Mouse (Mus musculus) CD4-positive helper T cell, adult 2 months (primary cell): ENCODE measurements at regions not wholly inside any gene's neighbourhood (a gene's known extent, or its start where the extent isn't known, plus 50 kb on each side); places are given as distances from the start of the nearest gene placed in this dataset.

Source experiments
- DNase-seq: peaks from one replicate; pipeline ENCODE4 v3.0.0-alpha.2; 2012; ENCODE audit warnings: low read depth, missing footprints, low spot score

DNA sequence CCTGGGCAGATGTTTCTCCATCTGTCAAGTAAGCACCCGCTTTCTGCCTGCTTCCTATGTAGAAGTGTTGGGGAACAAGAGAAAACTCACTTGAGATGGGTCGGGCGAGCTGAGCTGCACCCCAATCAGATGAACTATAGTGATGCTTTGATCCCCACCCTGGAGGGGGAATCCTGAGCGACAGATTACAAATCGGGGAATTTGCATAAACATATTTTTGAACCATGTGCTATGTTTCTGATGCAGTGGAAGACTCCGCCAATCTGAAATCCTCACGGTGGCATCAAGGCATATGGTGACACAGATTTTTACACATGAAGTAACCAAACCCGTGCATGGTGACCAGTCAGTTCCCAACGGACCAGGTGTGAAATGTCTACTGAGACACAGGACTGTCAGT is 231.4 kb upstream of the Chd6 start:
- DNase-seq, result no peak

DNA sequence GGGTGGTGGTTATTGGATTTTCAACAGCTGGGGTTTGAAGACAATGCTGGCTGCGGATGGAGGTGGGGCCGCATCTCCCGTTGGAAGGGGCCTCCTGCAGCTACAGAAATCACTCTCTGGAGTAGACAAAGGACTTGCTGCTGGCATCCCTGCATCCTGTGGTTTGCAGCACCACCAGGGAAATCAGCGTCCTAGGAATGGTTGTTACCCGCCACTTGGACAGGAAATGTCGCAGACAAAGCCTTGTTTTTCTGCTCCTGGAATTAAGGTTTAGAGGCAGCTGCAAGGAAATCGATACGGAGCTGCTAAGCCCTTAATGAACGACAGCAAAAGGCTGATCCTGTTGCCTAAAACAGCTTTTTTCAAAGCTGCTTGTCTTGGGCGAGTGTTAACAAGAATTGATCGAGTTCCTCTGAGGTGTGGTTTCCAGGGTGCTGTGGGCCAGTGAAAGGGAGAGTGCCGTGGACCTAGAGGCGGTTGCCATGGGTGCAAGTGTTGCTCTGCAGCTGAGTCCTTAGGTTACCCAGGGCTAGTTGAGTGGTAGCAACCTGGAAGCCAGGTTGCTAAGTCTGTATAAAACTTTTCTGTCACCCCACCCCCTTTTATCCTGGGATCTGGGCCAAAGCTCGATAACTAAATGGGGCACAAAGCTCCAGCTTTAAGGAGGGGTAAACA is 230.6 kb upstream of the Chd6 start:
- no peak for DNase-seq

DNA sequence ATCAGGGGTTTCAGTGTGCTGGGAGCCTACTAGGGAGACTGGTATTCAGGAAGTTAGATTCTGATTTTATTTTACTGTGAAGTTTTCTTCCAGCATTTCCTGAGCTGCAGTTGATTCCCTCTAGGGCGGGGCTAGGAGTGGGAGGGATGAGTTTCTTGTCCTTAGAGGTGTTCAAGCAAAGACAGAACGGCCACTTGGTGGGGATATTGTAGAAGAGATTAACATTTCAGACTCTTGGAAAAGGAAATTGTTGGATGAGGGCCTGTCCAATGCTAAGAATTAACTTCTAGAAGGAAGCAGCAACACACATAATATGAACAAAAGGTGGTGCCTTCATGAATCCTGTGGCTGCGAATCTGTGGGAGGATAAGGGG is 230.1 kb upstream of the Chd6 start:
- no peak for DNase-seq

DNA sequence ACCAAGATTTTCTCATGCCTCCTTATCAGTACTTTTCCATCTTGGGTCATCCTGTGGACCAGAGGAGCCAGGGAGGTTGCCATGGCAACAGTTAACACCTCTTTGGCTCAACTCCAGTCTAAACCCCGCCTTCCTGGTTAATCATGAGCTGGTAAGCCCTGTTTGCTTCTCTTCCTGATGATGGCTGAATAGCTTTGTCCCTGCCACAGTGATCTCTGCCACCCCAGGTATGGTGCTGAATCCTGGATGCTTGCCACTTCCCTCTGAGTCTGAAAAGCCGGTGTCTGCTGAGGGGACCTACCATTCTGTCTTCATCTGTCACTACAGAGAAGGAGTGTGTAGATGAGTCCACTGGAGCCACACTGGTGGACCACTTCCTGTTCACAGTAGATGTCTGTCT is 223.8 kb upstream of the Chd6 start:
- DNase-seq, result no peak

GRCm38 (mm10) chr2:161331850-161332365 is 223.0 kb upstream of the Chd6 start:
- no peak for DNase-seq

GRCm38 (mm10) chr2:161302796-161303195 is 193.9 kb upstream of the Chd6 start:
- no peak for DNase-seq

GRCm38 (mm10) chr2:161268861-161269413 is 160.1 kb upstream of the Chd6 start:
- DNase-seq, result no peak

GRCm38 (mm10) chr2:161266476-161266875 is 157.6 kb upstream of the Chd6 start:
- no peak for DNase-seq

GRCm38 (mm10) chr2:161265211-161265610 is 156.3 kb upstream of the Chd6 start:
- no peak for DNase-seq

DNA sequence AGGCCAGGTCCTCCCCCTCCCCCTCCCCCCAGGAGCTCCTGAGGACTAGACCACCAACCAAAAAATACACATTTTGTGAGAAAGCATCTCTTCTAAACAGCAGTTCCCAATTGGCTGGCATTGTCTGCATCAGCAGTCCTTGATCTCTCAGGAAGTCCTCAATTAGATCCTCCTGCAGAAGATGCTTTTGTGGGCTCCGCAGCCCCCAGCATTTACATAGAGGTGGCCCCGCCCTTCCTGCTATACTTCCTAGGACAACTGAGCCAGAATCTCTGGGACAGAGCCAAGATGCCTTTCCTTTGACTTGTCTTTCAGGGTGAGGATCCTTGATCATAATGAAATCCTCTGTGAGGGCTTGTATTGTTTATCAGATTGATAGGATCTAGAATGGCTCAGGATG is 143.9 kb upstream of the Chd6 start:
- no peak for DNase-seq

DNA sequence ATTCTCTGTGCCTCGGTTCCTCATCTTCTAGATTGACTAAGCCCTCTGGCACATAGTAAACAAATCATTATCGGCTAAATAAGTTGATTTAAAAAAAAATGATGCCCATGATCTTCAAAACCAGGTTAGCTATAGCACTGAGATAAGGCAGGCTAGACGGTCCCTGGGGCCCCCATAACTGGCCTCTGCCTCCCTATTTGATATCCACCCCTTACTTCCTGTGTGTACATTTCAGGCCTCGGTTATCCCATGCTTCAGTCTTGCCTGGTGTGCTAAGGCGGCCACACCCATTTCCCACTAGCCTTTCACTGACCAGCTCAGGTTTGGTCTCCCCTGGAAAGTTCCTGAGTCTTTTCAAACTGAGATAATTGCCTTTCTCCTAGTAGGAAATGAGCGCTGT is 132.8 kb upstream of the Chd6 start:
- no peak for DNase-seq

DNA sequence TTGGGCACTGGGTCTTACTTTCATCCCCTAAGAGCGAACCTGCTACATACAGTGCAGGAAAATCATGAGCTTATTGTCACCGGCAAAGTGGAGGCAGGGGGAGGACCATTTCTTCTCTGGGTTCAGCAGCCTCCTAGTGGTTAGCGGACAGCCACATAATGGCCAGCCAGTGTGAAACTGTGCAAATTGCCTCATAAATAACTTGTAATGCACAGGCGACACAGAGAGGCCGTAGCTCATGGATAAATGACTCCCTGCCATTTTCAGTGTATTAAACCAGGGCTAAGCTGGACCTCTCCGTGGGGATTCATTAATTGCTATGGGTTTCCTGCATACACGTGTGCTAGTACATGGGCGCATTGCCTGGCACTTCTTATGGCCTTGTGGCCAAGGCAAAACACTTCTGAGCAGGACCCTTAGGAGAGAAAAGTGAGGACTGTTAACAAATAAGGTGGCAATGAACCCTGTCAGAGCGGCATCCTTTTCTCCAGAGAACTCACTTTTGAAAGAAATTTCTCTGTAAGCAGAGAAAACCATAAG is 128.5 kb upstream of the Chd6 start:
- no peak for DNase-seq

DNA sequence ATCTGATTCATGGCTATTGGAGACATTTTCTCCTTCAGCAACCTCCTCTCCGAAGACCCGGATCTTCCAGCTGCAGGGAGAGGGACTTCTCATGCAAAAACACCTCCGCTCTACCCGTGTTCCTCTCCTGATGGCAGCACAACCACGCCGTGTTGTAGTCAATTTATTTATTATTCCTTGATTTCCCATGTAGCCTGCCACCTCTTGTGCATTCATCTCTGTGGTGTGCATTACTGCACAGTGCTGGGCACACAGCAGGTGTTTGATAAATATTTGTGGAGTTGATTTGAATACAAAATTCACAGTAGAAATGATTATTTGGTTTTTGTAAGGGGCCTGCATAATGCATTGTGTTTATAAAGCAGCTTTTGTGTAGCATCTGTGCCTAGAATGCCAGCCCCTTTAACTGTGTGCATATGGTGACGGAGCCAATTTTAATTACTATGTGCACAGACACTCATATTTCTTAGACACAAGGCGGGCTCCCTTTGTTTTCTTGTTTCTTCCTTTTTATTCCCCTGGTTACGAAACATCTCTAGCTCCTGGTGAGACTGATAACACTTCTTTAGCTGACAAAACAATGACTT is 124.4 kb upstream of the Chd6 start:
- DNase-seq, result no peak

DNA sequence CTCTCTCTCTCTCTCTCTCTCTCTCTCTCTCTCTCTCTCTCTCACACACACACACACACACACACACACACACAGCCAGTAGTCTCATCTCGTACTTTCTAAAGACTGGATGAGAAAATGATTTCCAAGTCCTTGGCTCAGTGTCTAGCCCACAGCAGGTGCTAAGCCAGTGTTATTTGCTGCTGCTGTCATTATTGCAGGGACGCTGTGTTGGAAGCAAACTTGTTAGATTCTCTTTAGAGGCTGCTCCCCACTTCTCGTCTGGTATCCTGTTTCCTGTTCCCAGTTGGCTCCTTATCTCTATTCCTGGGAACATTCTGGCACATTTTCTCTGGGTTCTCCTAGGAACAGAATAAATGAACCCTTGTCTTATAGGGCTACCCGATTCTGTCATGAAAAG is 122.5 kb upstream of the Chd6 start:
- no peak for DNase-seq

- no peak for DNase-seq
These were observed 106.9 kb upstream of the Chd6 start for GRCm38 (mm10) chr2:161215736-161216135.

GRCm38 (mm10) chr2:161214681-161215458 is 106.0 kb upstream of the Chd6 start:
- DNase-seq, result peak; percentile 46

DNA sequence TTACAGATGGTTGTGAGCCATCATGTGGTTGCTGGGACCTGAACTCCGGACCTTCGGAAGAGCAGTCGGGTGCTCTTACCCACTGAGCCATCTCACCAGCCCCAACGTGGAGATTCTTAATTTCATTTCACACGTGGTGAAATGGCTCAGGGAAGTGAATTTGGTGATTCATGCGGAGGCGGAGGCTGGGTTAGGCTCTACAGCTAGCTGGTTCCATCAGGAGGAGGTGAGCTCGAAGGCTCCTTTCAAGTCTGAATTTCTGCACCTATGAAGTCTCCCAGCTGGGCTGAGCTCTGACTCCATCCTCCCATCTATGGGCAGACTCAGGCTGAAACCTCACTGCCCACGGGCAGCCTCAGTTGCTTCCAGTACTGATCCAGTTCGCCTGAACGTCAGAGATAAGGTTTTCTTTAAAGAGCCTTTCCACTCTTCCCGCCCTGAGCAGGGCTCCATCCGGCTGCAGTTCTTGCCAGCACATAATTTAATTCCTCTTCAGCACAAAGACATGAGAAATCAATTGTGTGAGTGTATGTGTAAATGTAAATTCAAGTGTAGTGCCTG is 103.5 kb upstream of the Chd6 start:
- no peak for DNase-seq

DNA sequence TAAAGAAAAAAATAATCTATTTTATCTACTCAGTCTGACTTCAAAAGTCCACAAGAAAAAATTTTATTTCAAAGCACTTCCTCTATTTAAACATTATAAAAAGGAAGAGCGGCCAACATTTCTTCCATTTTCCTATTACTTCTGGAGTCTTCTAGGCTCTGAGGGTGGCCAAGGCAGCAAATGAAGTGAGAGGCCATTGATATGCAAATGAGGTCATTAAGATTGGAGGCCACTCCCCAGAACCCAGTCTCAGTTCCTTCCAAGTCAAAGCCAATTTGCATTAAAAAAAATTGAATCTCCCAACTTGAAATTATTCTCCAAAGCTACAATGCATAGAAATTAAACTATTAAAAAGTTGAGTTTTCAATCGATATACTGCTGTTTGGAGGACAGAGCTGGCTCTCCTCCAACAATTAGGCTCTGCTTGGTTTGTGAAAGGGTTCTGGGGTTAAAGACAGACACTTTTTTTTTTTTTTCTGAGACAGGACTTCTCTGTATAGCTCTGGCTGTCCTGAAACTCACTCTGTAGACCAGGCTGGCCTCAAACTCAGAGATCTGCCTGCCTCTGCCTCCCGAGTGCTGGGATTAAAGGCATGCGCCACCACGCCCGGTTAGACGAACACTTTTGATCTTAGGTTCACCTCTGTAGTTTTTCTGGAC is 88.0 kb upstream of the Chd6 start:
- DNase-seq, result no peak

DNA sequence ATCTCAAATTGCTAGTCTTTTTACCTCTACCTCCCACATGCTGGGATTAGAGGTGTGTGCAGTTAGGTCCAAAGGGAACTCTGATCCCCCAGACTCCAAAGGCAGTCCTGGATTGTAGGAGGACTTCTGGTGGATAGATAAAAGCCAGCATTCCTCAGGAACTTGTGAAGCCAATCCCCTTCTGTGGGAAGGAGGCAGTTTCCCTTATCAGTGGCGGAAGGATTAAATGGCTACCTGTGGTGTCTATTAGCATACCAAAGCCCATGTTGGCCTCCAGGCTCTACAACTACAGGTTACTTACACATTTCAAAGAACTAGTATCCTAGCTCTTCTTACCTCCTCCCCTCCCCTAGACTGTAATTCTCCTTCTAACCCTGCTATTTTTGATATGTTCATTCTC is 78.6 kb upstream of the Chd6 start:
- DNase-seq, result no peak

- no peak for DNase-seq
These were observed 76.2 kb upstream of the Chd6 start for GRCm38 (mm10) chr2:161185122-161185521.

DNA sequence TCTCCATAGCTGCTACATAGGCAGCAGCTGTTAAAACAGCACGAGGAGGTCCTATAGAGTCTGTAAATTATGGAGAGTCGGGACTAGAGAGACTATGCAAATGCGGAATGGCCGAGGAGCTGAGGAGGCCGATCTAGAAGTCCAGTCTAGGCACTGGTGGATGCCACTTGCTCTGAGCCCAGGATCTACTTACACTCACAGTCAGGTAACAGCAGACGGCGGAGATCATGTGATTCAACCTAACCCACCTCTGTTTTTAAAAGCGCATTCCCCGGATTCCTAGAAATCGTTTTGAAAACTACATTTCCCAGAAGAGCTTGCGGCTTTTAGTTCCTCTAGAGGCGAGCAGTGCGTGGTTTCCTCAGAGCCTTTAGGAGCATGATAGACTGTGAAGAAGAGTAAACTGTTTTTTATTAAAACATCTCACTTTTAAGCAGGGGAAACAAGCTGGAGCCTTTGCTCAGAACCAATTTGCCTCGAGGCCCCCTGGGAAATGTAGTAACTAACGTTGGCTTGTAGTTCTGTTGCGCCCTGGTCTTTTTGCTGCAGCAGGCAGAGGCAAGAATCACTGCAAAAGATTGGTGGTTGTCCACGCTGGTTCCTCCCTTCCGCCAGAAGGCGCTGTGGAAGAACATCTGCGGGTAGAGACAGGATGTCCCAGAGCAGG is 68.6 kb upstream of the Chd6 start:
- peak; percentile 13 for DNase-seq
